Mouse (Mus musculus) heart, adult 2 months (tissue): Measurements from ENCODE around the gene Pgd.

Experiments used
- CTCF ChIP-seq: fragments of 200-600 bp; IDR thresholded peaks from 2 replicates; pipeline ENCODE4 v1.8.1; 2022; ENCODE audit warnings: antibody characterized with exemption, mild to moderate bottlenecking, moderate library complexity
- EP300 ChIP-seq: fragments of 200-500 bp; IDR thresholded peaks from 2 replicates; pipeline ENCODE4 v1.6.1; 2011; ENCODE audit warnings: low read depth, low read length, control low read depth; ENCODE audit not compliant: insufficient read depth
- POLR2A ChIP-seq: fragments of 200-500 bp; IDR thresholded peaks from 2 replicates; pipeline ENCODE4 v1.6.1; 2011; ENCODE audit warnings: mild to moderate bottlenecking, low read depth, low read length, control low read depth; ENCODE audit not compliant: insufficient read depth

GRCm38 (mm10) chr4:149161166-149161565, 5.4 kb downstream of the Pgd start:
- TF ChIP-seq CTCF (no peak), POLR2A (no peak), EP300 (no peak)
